8 mouse cellular contexts compared by ENCODE assay signal in genomic region chr7:110259966-110260711, GRCm38 (mm10). TPM values are rescaled to one million over a fixed set of nuclear protein-coding genes. Genes with fewer than 3 reads are reported as not detected.
DNase-seq lines count a peak whose midpoint lies in the region; ATAC-seq and TF ChIP-seq lines count a peak whose summit lies in the region.
"Had no signal": no experiment of that assay in that cellular context is flagged by ENCODE, and none has a peak within 500 bp of the region (broad histone marks: within the 10 kb centered on the region; RNA-seq: fewer than 3 reads in every experiment).

No protein-coding gene starts in this region.

- no peak for TF ChIP-seq POLR2A in cortical plate, adult 2 months (IDR thresholded peaks at IDR 0.05; ENCODE audit: extremely low read depth, insufficient read depth, low read length)
- no peak for TF ChIP-seq POLR2A in lung, adult 2 months (IDR thresholded peaks at IDR 0.05; ENCODE audit: borderline replicate concordance, extremely low read depth, low read depth, low read length)
- TF ChIP-seq POLR2A in thymus, adult 2 months (IDR thresholded peaks at IDR 0.05; ENCODE audit: control insufficient read depth, extremely low read depth, insufficient read depth, low read length, poor library complexity) = no peak

- 0 out of 2 replicates have a peak overlapping the region, but pooled peaks have one; percentile 13 for H3K27ac ChIP-seq in neural tube, embryonic 13.5 days (replicated peaks)
- peak overlapping the region; percentile 84; the same call in 1 of the 2 replicates for H3K27ac ChIP-seq in cortical plate, adult 2 months (ENCODE audit: insufficient read depth, low read length)
- H3K27ac ChIP-seq in thymus, adult 2 months (ENCODE audit: control insufficient read depth, insufficient read depth, low read length) = no peak overlapping the region
- H3K27ac ChIP-seq: neural tube, embryonic 12.5 days had no signal

- no peaks in the 10 kb centered on the region for H3K36me3 ChIP-seq in neural tube, embryonic 13.5 days
- no peaks in the 10 kb centered on the region for H3K36me3 ChIP-seq in thymus, adult 2 months (ENCODE audit: control insufficient read depth, insufficient read depth, low read length)
- H3K36me3 ChIP-seq: neural tube, embryonic 12.5 days had no signal

- H3K9ac ChIP-seq in neural tube, embryonic 13.5 days = no peak overlapping the region
- H3K9ac ChIP-seq: neural tube, embryonic 12.5 days had no signal

- no peak for DNase-seq in neural tube, embryonic 10.5 days (ENCODE audit: extremely low spot score, low spot score)
- DNase-seq in heart, postnatal 36 days = peak; percentile 35
- peak; percentile 44 for DNase-seq in lung, adult 2 months
- DNase-seq in thymus, adult 2 months = no peak
- DNase-seq in urinary bladder, postnatal 4 days (ENCODE audit: low spot score in 2 of 2) = no peak

- H3K9me3 ChIP-seq in neural tube, embryonic 13.5 days = no peaks in the 10 kb centered on the region
- H3K9me3 ChIP-seq: neural tube, embryonic 12.5 days had no signal

- ATAC-seq in neural tube, embryonic 13.5 days (ENCODE audit: low read depth) = no peak

- WGBS in neural tube, embryonic 13.5 days = 86% methylated on average over 4 of the region's 4 CpGs
- WGBS in lung, adult 2 months = 18% methylated on average over 4 of the region's 4 CpGs
- WGBS in thymus, adult 2 months = 50% methylated on average over 4 of the region's 4 CpGs

- intact Hi-C loops in heart, postnatal 36 days (cut with DNase I) = no loop called here

- TF ChIP-seq CTCF in cortical plate, adult 2 months (IDR thresholded peaks at IDR 0.05; ENCODE audit: extremely low read depth, insufficient read depth, low read length) = no peak
- no peak for TF ChIP-seq CTCF in lung, adult 2 months (IDR thresholded peaks at IDR 0.05; ENCODE audit: insufficient read depth, low read length)
- no peak for TF ChIP-seq CTCF in thymus, adult 2 months (IDR thresholded peaks at IDR 0.05; ENCODE audit: borderline replicate concordance, control insufficient read depth, extremely low read depth, insufficient read depth, low read length, poor library complexity)

- no peaks in the 10 kb centered on the region for H3K27me3 ChIP-seq in neural tube, embryonic 13.5 days
- H3K27me3 ChIP-seq in thymus, adult 2 months (ENCODE audit: control insufficient read depth, insufficient read depth, low read length) = no peaks in the 10 kb centered on the region
- H3K27me3 ChIP-seq: neural tube, embryonic 12.5 days had no signal

- no peaks in the 10 kb centered on the region for H3K4me1 ChIP-seq in neural tube, embryonic 13.5 days (replicated peaks)
- H3K4me1 ChIP-seq in cortical plate, adult 2 months (ENCODE audit: control insufficient read depth, insufficient read depth, low read length) = peaks cover 2% of the 10 kb centered on the region
- H3K4me1 ChIP-seq in lung, adult 2 months (ENCODE audit: control insufficient read depth, insufficient read depth, low read length) = peaks cover 39% of the 10 kb centered on the region
- peaks cover 6% of the 10 kb centered on the region for H3K4me1 ChIP-seq in thymus, adult 2 months (replicated peaks; ENCODE audit: control insufficient read depth, insufficient read depth, low read length)
- H3K4me1 ChIP-seq: neural tube, embryonic 12.5 days had no signal

- H3K4me2 ChIP-seq in neural tube, embryonic 13.5 days = no peak overlapping the region
- H3K4me2 ChIP-seq: neural tube, embryonic 12.5 days had no signal

- H3K4me3 ChIP-seq in neural tube, embryonic 13.5 days = no peak overlapping the region
- H3K4me3 ChIP-seq in cortical plate, adult 2 months (ENCODE audit: insufficient read depth, low read length) = no peak overlapping the region
- H3K4me3 ChIP-seq in lung, adult 2 months (replicated peaks; ENCODE audit: extremely low read depth, low read depth, low read length) = no peak overlapping the region
- no peak overlapping the region for H3K4me3 ChIP-seq in thymus, adult 2 months (ENCODE audit: control insufficient read depth, insufficient read depth, low read length)
- H3K4me3 ChIP-seq: neural tube, embryonic 12.5 days had no signal

RNA-seq across cellular contexts. Expression of gene Swap70, which starts 38.6 kb away (rescaled TPM):
- 10.4 and 14.4 TPM in 2 replicates for polyA plus RNA-seq in neural tube, embryonic 13.5 days (2015; fragmentation: Nextera tagmentation; extraction: Ambion mirVana)
- 9.8 and 10.5 TPM in 2 replicates for polyA plus RNA-seq in cortical plate, adult 2 months (2012; rRNA removed)
- total RNA-seq in heart, postnatal 36 days (2021) = 10 to 100 TPM; 12.9 to 15.3 TPM
- 38.2 and 39.7 TPM in 2 replicates for polyA plus RNA-seq in lung, adult 2 months (2012; rRNA removed)
- 18.3 and 20.1 TPM in 2 replicates for polyA plus RNA-seq in thymus, adult 2 months (2012; rRNA removed)

Comparison
In these comparisons a context has a peak if more than half of its experiments do, and no peak if none do; other contexts are left out.
1. DNase-seq: peak in heart, postnatal 36 days (2 of 2) and lung, adult 2 months (single experiment); none in neural tube, embryonic 10.5 days (single experiment), thymus, adult 2 months (single experiment) and urinary bladder, postnatal 4 days (0 of 2).